Mouse (Mus musculus): Measurements from ENCODE around the gene Disp1.

DNA sequence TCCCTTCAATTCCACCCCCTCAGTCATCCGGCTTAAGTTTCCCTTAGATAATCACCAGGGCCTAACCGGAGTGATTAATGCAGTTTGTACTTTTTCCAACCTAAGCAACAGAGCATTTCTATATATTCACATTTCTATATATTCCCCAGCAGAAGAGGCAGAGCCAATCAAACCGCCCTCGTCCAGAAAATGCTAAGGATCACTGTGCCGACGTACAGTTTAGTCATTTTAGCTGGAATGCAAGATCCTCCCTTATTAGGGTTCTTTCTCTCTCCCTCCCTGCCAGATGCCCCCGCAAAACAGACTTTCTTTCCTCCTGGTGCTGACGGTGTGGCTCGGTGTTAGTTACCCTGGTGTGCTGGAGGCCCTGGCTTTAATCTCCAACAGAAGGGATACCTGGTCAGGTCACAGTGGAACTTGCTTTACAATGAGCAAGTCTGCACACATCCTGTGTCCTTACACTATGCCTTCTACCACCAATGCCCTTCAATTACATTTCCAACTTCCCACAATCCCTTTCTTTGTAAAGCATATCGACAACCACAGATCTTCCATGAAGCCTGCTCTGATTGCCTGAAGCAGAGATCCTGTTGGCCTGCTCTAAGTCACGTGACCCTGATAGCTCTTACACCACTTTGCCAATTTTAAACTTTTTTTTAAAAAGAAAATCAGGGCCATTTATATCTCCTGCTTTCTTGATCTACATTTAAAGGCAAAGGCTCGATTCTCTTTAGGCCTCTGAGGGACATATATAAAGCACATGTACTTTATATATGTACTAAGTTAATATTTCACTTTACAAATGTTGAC lies 69.6 kb downstream of the Disp1 start:
- TF ChIP-seq GATA1 (IDR thresholded peaks at IDR 0.05; ENCODE audit: borderline replicate concordance, low read length) (no peak), CTCF (IDR thresholded peaks at IDR 0.05; ENCODE audit: low read depth, low read length) (no peak), TAL1 (conservative IDR thresholded peaks at IDR 0.05; ENCODE audit: low read depth, low read length) (no peak), GATA2 (IDR thresholded peaks at IDR 0.05; ENCODE audit: borderline replicate concordance, low read depth, low read length) (no peak)

Measured in G1E (cell line).